Mouse (Mus musculus): ENCODE results near the gene Sync.

DNA sequence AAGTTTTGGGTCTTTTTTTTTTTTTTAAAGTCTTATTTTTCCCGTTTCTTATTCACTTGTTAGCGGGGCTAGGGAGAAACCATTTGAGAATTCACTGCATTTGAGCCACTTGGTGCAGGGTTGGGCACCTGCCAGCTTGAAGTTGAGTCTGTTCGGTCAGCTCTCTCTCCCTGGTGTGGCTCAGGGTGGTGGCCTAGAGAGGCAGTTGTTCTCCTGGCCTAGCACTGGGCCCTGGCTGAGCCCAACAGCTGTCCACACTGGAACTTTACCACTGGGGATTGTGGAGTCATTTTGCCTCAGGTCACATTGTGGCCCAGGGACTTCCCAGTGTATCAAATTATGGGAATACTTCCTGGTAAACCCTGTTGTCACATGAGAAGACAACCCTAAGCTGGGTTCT, 650 bp downstream of the Sync start:
- TF ChIP-seq POLR2A (IDR thresholded peaks at IDR 0.05; ENCODE audit: insufficient read depth, low read depth, low read length) (0 out of 2 replicates have a peak, but pooled peaks have one; percentile 33), CTCF (IDR thresholded peaks at IDR 0.05) (no peak)

Data from heart, adult 2 months (tissue).